Mouse (Mus musculus): ENCODE data around the gene Usp46. TPM values are rescaled to one million over a fixed set of nuclear protein-coding genes. Genes with fewer than 3 reads are reported as not detected.

Usp46 gene
- polyA plus RNA-seq, 1 experiment from 2014 or later, result 29.9 TPM

Other genes starting within 250 kb of the Usp46 start
- gene Rasl11b, start 126.9 kb upstream of the Usp46 start, polyA plus RNA-seq (2015; fragmentation: Nextera tagmentation; extraction: Ambion mirVana), result 16.5 and 17.4 TPM in 2 replicates

Data from neural tube, embryonic 15.5 days (tissue).